Mouse (Mus musculus) spleen, postnatal 4 days (tissue): ENCODE measurements at regions not wholly inside any gene's neighbourhood (a gene's known extent, or its start where the extent isn't known, plus 50 kb on each side); places are given as distances from the start of the nearest gene placed in this dataset.

Experiments
- DNase-seq, 2 experiments: peaks; one replicate each; pipeline ENCODE4 v3.0.0; 2022; ENCODE audit warnings: low spot score in 2 of 2

- DNase-seq = no peak
Measured at GRCm38 (mm10) chr5:148454200-148454599, 54.5 kb upstream of the Slc7a1 start.

- DNase-seq = no peak
Measured at GRCm38 (mm10) chr5:148453776-148454175, 54.1 kb upstream of the Slc7a1 start.

- no peak for DNase-seq
Measured at GRCm38 (mm10) chr5:148452909-148453632, 53.4 kb upstream of the Slc7a1 start.

- DNase-seq = peak; percentile 37 to 84
Measured at GRCm38 (mm10) chr5:148451811-148452210, 52.1 kb upstream of the Slc7a1 start.

GRCm38 (mm10) chr5:148450924-148451323 is 51.2 kb upstream of the Slc7a1 start:
- DNase-seq = peak; percentile 56 to 81
